Mouse (Mus musculus) liver, adult 10 weeks (tissue): Measurements from ENCODE around the gene Mllt1. TPM values are rescaled to one million over a fixed set of nuclear protein-coding genes. Genes with fewer than 3 reads are reported as not detected.

ENCODE experiments used
- polyA plus RNA-seq: library from polyadenylated mRNA; stranded (reverse); fragments of 350-450 nt; fragmentation: Illumina TruSeq; extraction: RNeasy Lipid Tissue Mini Kit (QIAGEN cat#74804); gene quantifications from one replicate; pipeline ENCODE4 v1.2.3, GENCODE M21; 2014; ENCODE audit warnings: low read depth, low replicate concordance

Mllt1 gene
- 0.77 TPM for polyA plus RNA-seq

DNA sequence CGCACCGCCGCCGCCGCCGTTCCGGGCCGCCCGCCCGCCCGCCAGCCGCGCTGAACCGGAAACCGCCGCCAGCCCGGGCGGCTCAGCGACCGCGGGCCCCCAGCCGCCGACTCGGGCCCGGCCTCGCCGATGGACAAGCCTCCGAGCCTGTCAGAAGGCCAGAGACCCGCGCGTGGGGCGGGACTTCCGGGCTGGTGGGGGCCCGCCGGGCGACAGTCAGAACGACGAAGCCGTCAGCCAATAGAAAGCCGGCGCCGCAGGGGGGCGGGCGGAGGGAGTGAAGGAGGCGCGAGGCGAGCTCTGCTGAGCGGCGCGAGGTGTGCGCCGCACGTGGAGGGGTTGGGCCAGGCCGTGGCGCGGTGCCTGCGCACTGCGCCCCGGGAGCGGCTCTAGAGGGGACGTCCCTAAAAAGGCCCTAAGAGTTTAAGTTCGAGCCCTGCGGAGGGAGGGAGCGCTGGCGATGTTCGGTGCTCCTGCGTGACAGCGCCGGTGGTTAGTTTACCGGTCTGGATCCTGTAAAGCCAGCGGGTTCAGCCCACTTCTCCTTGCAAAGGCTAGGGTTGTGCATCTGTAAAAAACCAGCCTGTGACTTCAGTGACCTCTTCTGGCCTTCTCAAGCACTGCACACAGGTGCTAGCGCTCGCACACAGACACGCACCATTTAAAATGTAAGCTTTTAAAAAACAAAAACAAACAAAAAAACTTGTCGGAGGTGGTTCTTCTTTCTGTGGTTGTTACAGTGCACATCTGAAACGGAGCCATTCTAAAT is at the start of gene Mllt1:
Gene Mllt1, minus strand, starts transcription at position 53 of the 769 bp plus-strand sequence.

DNA sequence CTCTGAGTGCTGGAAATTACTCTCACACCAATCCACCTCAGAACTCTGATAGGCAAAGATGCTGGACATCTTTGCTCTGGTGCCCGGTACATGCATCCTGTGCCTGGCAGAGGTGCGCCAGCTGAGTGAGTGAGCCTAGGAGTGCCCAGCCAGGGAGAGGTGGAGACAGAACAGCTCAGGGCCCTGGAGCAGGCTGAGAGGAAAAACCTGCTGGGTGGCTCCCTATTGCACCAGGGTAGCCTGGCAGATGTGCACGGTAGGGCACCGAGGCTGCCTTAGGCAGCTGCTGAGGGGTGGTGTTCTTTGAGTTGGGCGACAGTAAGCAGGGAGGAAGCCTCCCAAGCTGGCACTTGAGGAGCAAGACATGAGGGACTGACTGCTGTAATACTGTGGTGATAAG is 46.8 kb upstream of the Mllt1 start, which contains the start of gene Acer1:
Gene Acer1, minus strand, starts transcription at position 114 of the 400 bp plus-strand sequence.

DNA sequence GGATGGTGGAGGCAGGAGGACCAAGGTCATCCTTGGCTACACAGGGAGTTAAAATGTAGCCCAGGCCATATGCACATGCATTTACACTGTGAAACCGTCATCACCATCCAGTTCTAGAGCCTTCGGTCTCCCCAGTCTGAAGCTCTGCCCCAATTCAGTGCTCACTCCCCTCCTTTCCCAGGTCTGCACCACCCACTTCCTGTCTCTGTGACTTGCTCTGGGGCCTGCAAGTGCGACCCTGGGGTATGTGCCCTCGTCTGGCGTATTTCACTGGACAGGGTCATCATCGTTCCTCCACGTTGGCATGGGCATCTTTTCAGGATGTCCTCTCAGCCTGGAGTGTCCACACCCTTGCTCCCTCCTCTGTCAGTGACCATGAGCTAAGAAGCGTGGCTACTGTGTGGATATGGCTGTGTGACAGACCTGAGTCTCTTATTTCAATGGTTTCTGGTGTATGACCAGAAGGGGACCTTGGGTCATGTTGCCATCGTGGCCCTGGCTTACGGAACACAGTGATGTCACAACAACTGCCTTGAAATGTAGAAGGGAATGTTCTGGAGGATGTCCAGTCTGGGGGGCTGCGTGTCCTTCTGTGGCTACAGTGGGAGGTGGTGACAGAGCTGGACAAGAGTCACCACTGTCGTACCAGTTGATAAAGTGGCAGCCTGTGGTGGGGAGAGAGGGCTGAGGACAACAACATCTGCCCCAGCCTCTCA is 60.1 kb downstream of the Mllt1 start, which contains the start of gene 1700061G19Rik:
Gene 1700061G19Rik, plus strand, starts transcription at position 542 of the 716 bp plus-strand sequence.

DNA sequence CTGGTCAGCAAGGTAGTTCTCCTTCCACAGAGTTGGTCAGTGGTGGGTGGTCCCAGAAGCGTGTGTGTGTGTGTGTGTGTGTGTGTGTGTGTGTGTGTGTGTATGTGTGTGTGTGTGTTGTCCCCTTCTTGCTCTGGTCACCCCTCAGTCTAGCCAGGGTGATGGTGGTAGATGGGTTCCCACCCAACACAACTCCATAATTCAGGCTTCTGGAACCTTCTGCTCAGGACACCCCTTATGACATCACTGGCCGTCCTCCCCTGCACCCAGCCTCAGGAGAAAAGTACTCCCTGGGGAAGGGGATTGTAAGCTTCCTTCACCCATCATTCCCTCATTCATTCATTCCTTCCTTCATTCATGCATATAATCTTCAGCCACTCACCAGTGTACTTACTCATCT is 61.0 kb downstream of the Mllt1 start, which contains the start of gene Acsbg2:
Gene Acsbg2, minus strand, starts transcription at position 211 of the 400 bp plus-strand sequence.

Other genes starting within 250 kb of the Mllt1 start
- not detected for gene Ndufa11, start 217.6 kb downstream of the Mllt1 start, polyA plus RNA-seq
- gene Vmac, start 217.4 kb downstream of the Mllt1 start, polyA plus RNA-seq, result 6.5 TPM
- gene Nrtn, start 177.9 kb downstream of the Mllt1 start, polyA plus RNA-seq, result not detected
- 0.64 TPM for gene Dus3l, start 170.7 kb downstream of the Mllt1 start, polyA plus RNA-seq
- gene Prr22, start 165.2 kb downstream of the Mllt1 start, polyA plus RNA-seq, result not detected
- not detected for gene Rfx2, start 104.4 kb downstream of the Mllt1 start, polyA plus RNA-seq
- not detected for gene Acsbg2, start 61.0 kb downstream of the Mllt1 start, polyA plus RNA-seq
- gene 1700061G19Rik, start 59.9 kb downstream of the Mllt1 start, polyA plus RNA-seq, result not detected
- gene Acer1, start 46.7 kb upstream of the Mllt1 start, polyA plus RNA-seq, result not detected
- gene Clpp, start 54.9 kb upstream of the Mllt1 start, polyA plus RNA-seq, result 4.0 TPM
- 2.8 TPM for gene Alkbh7, start 61.9 kb upstream of the Mllt1 start, polyA plus RNA-seq
- gene Pspn, start 64.6 kb upstream of the Mllt1 start, polyA plus RNA-seq, result not detected
- gene Gtf2f1, start 75.9 kb upstream of the Mllt1 start, polyA plus RNA-seq, result 2.1 TPM
- not detected for gene Gm17949, start 76.1 kb upstream of the Mllt1 start, polyA plus RNA-seq
- gene Khsrp, start 96.1 kb upstream of the Mllt1 start, polyA plus RNA-seq, result 5.1 TPM
- gene Slc25a41, start 106.2 kb upstream of the Mllt1 start, polyA plus RNA-seq, result not detected
- 5.6 TPM for gene Crb3, start 123.7 kb upstream of the Mllt1 start, polyA plus RNA-seq
- gene Slc25a23, start 124.4 kb upstream of the Mllt1 start, polyA plus RNA-seq, result 55.5 TPM
- gene Dennd1c, start 143.1 kb upstream of the Mllt1 start, polyA plus RNA-seq, result 1.6 TPM
- not detected for gene Tubb4a, start 152.4 kb upstream of the Mllt1 start, polyA plus RNA-seq
- not detected for gene Tnfsf9, start 169.9 kb upstream of the Mllt1 start, polyA plus RNA-seq
- not detected for gene Cd70, start 214.4 kb upstream of the Mllt1 start, polyA plus RNA-seq